8 mouse cellular contexts compared by ENCODE assay signal in genomic region chr17:17829816-17830535, GRCm38 (mm10). TPM values are rescaled to one million over a fixed set of nuclear protein-coding genes. Genes with fewer than 3 reads are reported as not detected.
DNase-seq lines count a peak whose midpoint lies in the region; ATAC-seq and TF ChIP-seq lines count a peak whose summit lies in the region.

No protein-coding gene starts in this region.

- WGBS in kidney, embryonic 14.5 days = 30% methylated on average over 16 of the region's 23 CpGs
- 61% methylated on average over 23 of the region's 23 CpGs for WGBS in heart, postnatal 0 days
- WGBS in midbrain, embryonic 12.5 days = 61% methylated on average over 12 of the region's 23 CpGs

- no peaks in the 10 kb centered on the region for H3K9me3 ChIP-seq in kidney, embryonic 14.5 days (ENCODE audit: control insufficient read depth, low read length)
- H3K9me3 ChIP-seq in heart, postnatal 0 days (replicated peaks; ENCODE audit: control insufficient read depth, low read length) = no peaks in the 10 kb centered on the region
- H3K9me3 ChIP-seq in midbrain, embryonic 12.5 days = no peaks in the 10 kb centered on the region

- peaks cover 48% of the 10 kb centered on the region for H3K4me1 ChIP-seq in kidney, embryonic 14.5 days (ENCODE audit: control insufficient read depth, insufficient read depth, low read length)
- peaks cover 26% of the 10 kb centered on the region; the same call in 1 of the 2 replicates for H3K4me1 ChIP-seq in heart, postnatal 0 days (ENCODE audit: control insufficient read depth, insufficient read depth)
- H3K4me1 ChIP-seq in midbrain, embryonic 12.5 days = peaks cover 53% of the 10 kb centered on the region

- peak overlapping the region; percentile 74 for H3K9ac ChIP-seq in kidney, embryonic 14.5 days (ENCODE audit: low read depth, low read length)
- H3K9ac ChIP-seq in heart, postnatal 0 days (replicated peaks; ENCODE audit: low read depth, low read length) = 0 out of 2 replicates have a peak overlapping the region, but pooled peaks have one; percentile 91
- H3K9ac ChIP-seq in midbrain, embryonic 12.5 days (replicated peaks) = peak overlapping the region; percentile 92

- H3K36me3 ChIP-seq in kidney, embryonic 14.5 days (ENCODE audit: control insufficient read depth, insufficient read depth, low read length) = peaks cover 28% of the 10 kb centered on the region
- H3K36me3 ChIP-seq in heart, postnatal 0 days (replicated peaks; ENCODE audit: control insufficient read depth, insufficient read depth, low read length) = peaks cover 3% of the 10 kb centered on the region; the same call in 1 of the 2 replicates
- H3K36me3 ChIP-seq in midbrain, embryonic 12.5 days = peaks cover 32% of the 10 kb centered on the region

- H3K27ac ChIP-seq in kidney, embryonic 14.5 days (ENCODE audit: low read depth, low read length) = peak overlapping the region; percentile 99; the same call in 1 of the 2 replicates
- H3K27ac ChIP-seq in heart, postnatal 0 days (ENCODE audit: low read depth) = peak overlapping the region; percentile 99
- peak overlapping the region; percentile 100 for H3K27ac ChIP-seq in midbrain, embryonic 12.5 days (replicated peaks)

- DNase-seq in kidney, adult 9 months = no peak
- DNase-seq in cerebellum, postnatal 14 days = peak; percentile 37 to 41
- DNase-seq in heart, postnatal 0 days (ENCODE audit: low spot score) = no peak
- DNase-seq in layer of hippocampus, postnatal 25 days (ENCODE audit: extremely low spot score in 1 of 2, low spot score in 1 of 2) = no peak
- DNase-seq in left cerebral cortex, postnatal 14 days (ENCODE audit: low spot score in 2 of 2) = no peak

- peak overlapping the region; percentile 63 for H3K4me2 ChIP-seq in kidney, embryonic 14.5 days (replicated peaks; ENCODE audit: low read depth, low read length)
- peak overlapping the region; percentile 93 for H3K4me2 ChIP-seq in heart, postnatal 0 days (ENCODE audit: low read depth, low read length)
- peak overlapping the region; percentile 87 for H3K4me2 ChIP-seq in midbrain, embryonic 12.5 days (replicated peaks)

- TF ChIP-seq CTCF in heart, postnatal 0 days (IDR thresholded peaks at IDR 0.05; ENCODE audit: low read depth) = no peak

- TF ChIP-seq EP300 in heart, postnatal 0 days (IDR thresholded peaks at IDR 0.05; ENCODE audit: low read depth) = no peak

- ATAC-seq in kidney, embryonic 14.5 days (ENCODE audit: low FRiP score, low TSS enrichment) = no peak
- ATAC-seq in heart, postnatal 0 days (ENCODE audit: insufficient read depth, low read depth) = no peak
- no peak for ATAC-seq in midbrain, embryonic 12.5 days (ENCODE audit: low FRiP score, low read depth)
- no peak for ATAC-seq in erythroblast, adult 5-6 weeks (replicated peaks; ENCODE audit: low FRiP score, poor library complexity, severe bottlenecking)

- peak overlapping the region; percentile 80 for H3K4me3 ChIP-seq in kidney, embryonic 14.5 days (ENCODE audit: low read length)
- H3K4me3 ChIP-seq in heart, postnatal 0 days (ENCODE audit: low read depth, low read length) = peak overlapping the region; percentile 98
- peak overlapping the region; percentile 86 for H3K4me3 ChIP-seq in midbrain, embryonic 12.5 days

- no peaks in the 10 kb centered on the region for H3K27me3 ChIP-seq in kidney, embryonic 14.5 days (ENCODE audit: control insufficient read depth, insufficient read depth, low read length)
- H3K27me3 ChIP-seq in heart, postnatal 0 days (ENCODE audit: control insufficient read depth, insufficient read depth, low read length) = no peaks in the 10 kb centered on the region
- no peaks in the 10 kb centered on the region for H3K27me3 ChIP-seq in midbrain, embryonic 12.5 days

- intact Hi-C loops in left cerebral cortex, postnatal 14 days (cut with DNase I) = loop anchor here (5.0 to 10.0 kb wide), 2 partner anchors 208 to 455 kb away; partner anchors contain the start of gene Riok2

RNA-seq across cellular contexts. Expression of gene Spaca6, which starts 3.0 kb away (rescaled TPM):
- polyA plus RNA-seq in kidney, embryonic 14.5 days (2014; fragmentation: Nextera tagmentation; extraction: Ambion mirVana) = 22.9 and 32.8 TPM in 2 replicates
- 1.6 and 23.6 TPM in 2 replicates for total RNA-seq in heart, postnatal 0 days (2014; rRNA removed; ENCODE audit: low replicate concordance)
- polyA plus RNA-seq in heart, postnatal 0 days (2015; fragmentation: Nextera tagmentation; extraction: Ambion mirVana) = 7.9 and 9.2 TPM in 2 replicates
- polyA plus RNA-seq in midbrain, embryonic 12.5 days (2016; fragmentation: Nextera tagmentation; extraction: Ambion mirVana) = 48.0 and 48.4 TPM in 2 replicates
- total RNA-seq in erythroblast, adult 5-6 weeks (2015; ENCODE audit: low replicate concordance) = not detected in 2 replicates
- total RNA-seq in erythroblast, adult 5-6 weeks (2017; ENCODE audit: low replicate concordance) = not detected in 2 replicates
- 100 to 1,000 TPM in 1 of 2 experiments, 10 to 100 TPM in 1; 48.8 to 109 TPM for total RNA-seq in layer of hippocampus, postnatal 25 days (2021)
- 10 to 100 TPM; 76.9 to 80.9 TPM for total RNA-seq in left cerebral cortex, postnatal 14 days (2021)

RNA-seq across cellular contexts. Expression of gene Has1, which starts 25.0 kb away (rescaled TPM):
- polyA plus RNA-seq in kidney, embryonic 14.5 days (2014; fragmentation: Nextera tagmentation; extraction: Ambion mirVana) = 1.1 and 1.6 TPM in 2 replicates
- 2.9 and 4.0 TPM in 2 replicates for total RNA-seq in heart, postnatal 0 days (2014; rRNA removed; ENCODE audit: low replicate concordance)
- polyA plus RNA-seq in heart, postnatal 0 days (2015; fragmentation: Nextera tagmentation; extraction: Ambion mirVana) = 1.00 and 1.1 TPM in 2 replicates
- polyA plus RNA-seq in midbrain, embryonic 12.5 days (2016; fragmentation: Nextera tagmentation; extraction: Ambion mirVana) = 1.1 and 1.2 TPM in 2 replicates
- not detected in 2 replicates for total RNA-seq in erythroblast, adult 5-6 weeks (2015; ENCODE audit: low replicate concordance)
- total RNA-seq in erythroblast, adult 5-6 weeks (2017; ENCODE audit: low replicate concordance) = not detected in 2 replicates
- total RNA-seq in layer of hippocampus, postnatal 25 days (2021) = under 1 TPM; 0.40 to 0.42 TPM
- under 1 TPM; 0.26 to 0.32 TPM for total RNA-seq in left cerebral cortex, postnatal 14 days (2021)

RNA-seq across cellular contexts. Expression of gene Fpr1, which starts 53.8 kb away (rescaled TPM):
- 0.16 TPM in 1 of 2 replicates, not detected in the other for polyA plus RNA-seq in kidney, embryonic 14.5 days (2014; fragmentation: Nextera tagmentation; extraction: Ambion mirVana)
- not detected in 2 replicates for total RNA-seq in heart, postnatal 0 days (2014; rRNA removed; ENCODE audit: low replicate concordance)
- 0.40 and 0.53 TPM in 2 replicates for polyA plus RNA-seq in heart, postnatal 0 days (2015; fragmentation: Nextera tagmentation; extraction: Ambion mirVana)
- not detected in 2 replicates for polyA plus RNA-seq in midbrain, embryonic 12.5 days (2016; fragmentation: Nextera tagmentation; extraction: Ambion mirVana)
- total RNA-seq in erythroblast, adult 5-6 weeks (2015; ENCODE audit: low replicate concordance) = 19.4 and 26.3 TPM in 2 replicates
- 8.8 and 17.1 TPM in 2 replicates for total RNA-seq in erythroblast, adult 5-6 weeks (2017; ENCODE audit: low replicate concordance)
- not detected for total RNA-seq in layer of hippocampus, postnatal 25 days (2021)
- total RNA-seq in left cerebral cortex, postnatal 14 days (2021) = not detected

RNA-seq across cellular contexts. Expression of gene Fpr2, which starts 57.6 kb away (rescaled TPM):
- polyA plus RNA-seq in kidney, embryonic 14.5 days (2014; fragmentation: Nextera tagmentation; extraction: Ambion mirVana) = 0.23 and 0.34 TPM in 2 replicates
- total RNA-seq in heart, postnatal 0 days (2014; rRNA removed; ENCODE audit: low replicate concordance) = 1.3 TPM in 1 of 2 replicates, not detected in the other
- polyA plus RNA-seq in heart, postnatal 0 days (2015; fragmentation: Nextera tagmentation; extraction: Ambion mirVana) = 0.19 and 0.33 TPM in 2 replicates
- not detected in 2 replicates for polyA plus RNA-seq in midbrain, embryonic 12.5 days (2016; fragmentation: Nextera tagmentation; extraction: Ambion mirVana)
- total RNA-seq in erythroblast, adult 5-6 weeks (2015; ENCODE audit: low replicate concordance) = 51.6 and 66.7 TPM in 2 replicates
- 23.8 and 33.6 TPM in 2 replicates for total RNA-seq in erythroblast, adult 5-6 weeks (2017; ENCODE audit: low replicate concordance)
- total RNA-seq in layer of hippocampus, postnatal 25 days (2021) = not detected
- total RNA-seq in left cerebral cortex, postnatal 14 days (2021) = not detected

RNA-seq across cellular contexts. Expression of gene Fpr3, which starts 57.7 kb away (rescaled TPM):
- not detected in 2 replicates for polyA plus RNA-seq in kidney, embryonic 14.5 days (2014; fragmentation: Nextera tagmentation; extraction: Ambion mirVana)
- total RNA-seq in heart, postnatal 0 days (2014; rRNA removed; ENCODE audit: low replicate concordance) = not detected in 2 replicates
- not detected in 2 replicates for polyA plus RNA-seq in heart, postnatal 0 days (2015; fragmentation: Nextera tagmentation; extraction: Ambion mirVana)
- not detected in 2 replicates for polyA plus RNA-seq in midbrain, embryonic 12.5 days (2016; fragmentation: Nextera tagmentation; extraction: Ambion mirVana)
- total RNA-seq in erythroblast, adult 5-6 weeks (2015; ENCODE audit: low replicate concordance) = not detected in 2 replicates
- total RNA-seq in erythroblast, adult 5-6 weeks (2017; ENCODE audit: low replicate concordance) = not detected in 2 replicates
- total RNA-seq in layer of hippocampus, postnatal 25 days (2021) = not detected
- not detected for total RNA-seq in left cerebral cortex, postnatal 14 days (2021)

Comparison
In these comparisons a context has a peak if more than half of its experiments do, and no peak if none do; other contexts are left out.
1. DNase-seq: peak in cerebellum, postnatal 14 days (2 of 2); none in kidney, adult 9 months (single experiment), heart, postnatal 0 days (single experiment), layer of hippocampus, postnatal 25 days (0 of 2) and left cerebral cortex, postnatal 14 days (0 of 2).
2. Peak in every context shown above with its lines, with median percentiles within 50 percentile points of each other: H3K27ac ChIP-seq, H3K4me2 ChIP-seq, H3K4me3 ChIP-seq and H3K9ac ChIP-seq.